Mouse (Mus musculus) lung, postnatal 0 days (tissue): ENCODE results near the gene Itgb4.

Source experiments
- CTCF ChIP-seq: IDR thresholded peaks from 2 replicates; pipeline ENCODE4 v1.5.1; 2016; ENCODE audit warnings: antibody characterized with exemption, mild to moderate bottlenecking
- EP300 ChIP-seq: IDR thresholded peaks from 2 replicates; pipeline ENCODE4 v1.6.1; 2016; ENCODE audit warnings: antibody characterized with exemption, mild to moderate bottlenecking, control low read depth

DNA sequence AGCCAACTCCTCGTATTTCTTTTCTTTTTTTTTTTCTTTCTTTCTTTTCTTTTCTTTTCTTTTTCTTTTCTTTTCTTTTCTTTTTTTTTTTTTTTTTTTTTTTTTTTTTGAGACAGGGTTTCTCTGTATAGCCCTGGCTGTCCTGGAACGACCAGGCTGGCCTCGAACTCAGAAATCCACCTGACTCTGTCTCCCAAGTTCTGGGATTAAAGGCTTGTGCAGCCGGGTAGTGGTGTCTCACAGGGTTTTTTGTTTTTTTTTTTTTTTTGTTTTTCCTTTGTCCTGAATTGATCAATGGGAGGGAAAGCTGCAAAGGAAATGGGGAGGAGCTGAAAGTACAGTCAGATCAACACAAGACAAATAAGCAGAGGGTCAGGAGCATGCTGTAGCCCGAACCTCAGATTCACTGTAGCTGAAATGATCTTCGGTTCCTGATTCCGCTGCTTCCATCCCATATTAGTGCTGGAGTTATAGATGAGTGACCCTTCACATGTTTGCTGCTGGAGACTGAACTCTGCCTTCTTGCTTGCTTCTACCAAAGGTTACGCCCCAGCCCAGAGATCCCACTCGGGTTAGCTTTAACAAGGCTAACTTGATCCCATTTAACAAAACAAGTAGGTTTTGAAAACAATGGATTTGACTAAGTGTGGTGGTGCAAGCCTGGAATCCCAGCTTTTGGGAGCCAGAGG, 53.8 kb downstream of the Itgb4 start:
- TF ChIP-seq CTCF (no peak), EP300 (no peak)
